Mouse (Mus musculus): ENCODE measurements around the gene Dnajc10.

Gene Dnajc10

DNA sequence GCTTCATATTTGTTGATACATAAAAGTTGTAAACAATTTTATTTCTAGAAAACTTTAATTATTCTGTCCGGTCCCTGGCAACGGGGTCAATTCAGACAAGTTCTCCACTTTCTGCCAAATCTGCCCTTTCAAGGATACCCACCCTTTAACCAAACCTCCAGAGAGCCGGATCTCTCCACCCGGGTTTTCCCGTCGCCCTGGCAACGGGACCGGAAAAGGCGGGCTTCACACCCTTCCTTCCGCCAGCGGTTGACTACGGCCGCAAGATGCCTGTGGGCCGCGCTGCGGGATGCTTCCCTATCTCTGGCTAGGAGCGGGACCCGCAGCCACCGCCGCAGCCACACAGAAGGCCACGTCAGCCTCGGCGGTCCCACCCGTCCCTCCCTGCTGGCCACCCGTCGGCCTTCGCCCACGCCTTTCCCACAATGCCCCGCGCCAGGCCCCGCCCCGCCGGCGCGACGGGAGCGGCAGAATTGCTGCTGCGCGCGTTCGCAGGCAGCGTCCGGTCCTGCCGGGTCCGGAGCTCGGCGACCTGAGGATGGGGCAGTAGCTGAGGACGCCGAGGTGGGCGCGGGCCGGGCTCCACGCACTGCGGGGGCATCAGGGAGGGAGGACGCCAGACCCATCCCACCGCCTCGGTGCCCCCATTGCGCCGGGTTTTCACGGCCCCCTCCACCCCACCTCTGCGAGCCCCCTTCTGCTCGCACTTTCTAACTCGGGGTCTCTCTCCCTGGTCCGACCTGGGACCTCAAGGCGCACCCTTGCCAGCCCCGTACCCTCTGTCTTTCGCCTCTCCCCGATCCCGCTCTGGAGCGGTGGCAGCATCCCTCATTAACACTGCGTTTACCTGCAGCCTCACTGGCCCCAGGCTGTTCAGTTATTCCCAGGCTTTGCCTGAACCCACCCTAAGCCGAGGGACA lies at the start of gene Dnajc10:
TSS of gene Dnajc10 (plus strand) at position 225 of the 920 bp plus-strand sequence.
- DNase-seq, result peak; percentile 95

GRCm38 (mm10) chr2:80266894-80267293 lies 48.4 kb upstream of the Dnajc10 start:
- DNase-seq, result peak; percentile 83

- DNase-seq, result no peak
Measured at GRCm38 (mm10) chr2:80268053-80268452, 47.2 kb upstream of the Dnajc10 start.

DNA sequence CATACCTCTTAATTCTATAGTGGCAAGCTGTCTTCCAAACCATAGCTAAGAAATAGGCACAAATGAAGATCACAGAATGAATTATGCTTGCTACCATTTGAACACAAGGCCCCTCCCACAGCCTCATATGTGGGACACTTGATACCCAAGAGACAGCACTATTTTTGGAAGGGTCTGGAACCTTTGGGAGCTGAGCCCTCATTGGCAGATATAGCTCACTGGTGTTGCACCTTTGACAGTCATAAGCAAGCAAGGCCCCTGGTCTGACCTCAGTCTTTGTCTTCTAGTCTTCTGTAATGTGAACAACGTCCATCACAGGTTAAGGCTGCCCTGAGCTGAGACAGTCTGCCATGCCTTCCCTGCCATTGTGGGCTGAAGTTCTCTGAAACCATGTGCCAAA lies 43.8 kb upstream of the Dnajc10 start:
- DNase-seq, result no peak

DNA sequence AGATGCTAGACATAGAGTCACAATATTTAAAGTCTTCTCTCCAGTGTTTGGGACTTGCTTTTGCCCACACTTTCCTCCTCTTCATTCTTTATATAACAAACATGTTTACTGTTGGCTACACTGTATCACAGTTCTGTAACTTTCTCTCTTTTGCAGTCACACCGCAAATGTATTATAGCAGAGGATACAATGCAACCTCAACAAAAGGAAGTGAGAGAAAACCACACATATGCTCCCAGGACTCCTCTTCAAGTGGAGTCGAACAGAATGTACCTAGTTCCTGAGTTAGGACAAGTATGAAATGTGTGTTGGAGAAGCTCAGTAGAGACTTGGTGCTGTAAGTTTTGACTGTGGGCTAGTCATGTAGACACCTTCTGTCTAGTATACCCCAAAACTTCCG lies 42.2 kb upstream of the Dnajc10 start:
- DNase-seq, result no peak

- no peak for DNase-seq
Measured at GRCm38 (mm10) chr2:80273763-80274162, 41.5 kb upstream of the Dnajc10 start.

DNA sequence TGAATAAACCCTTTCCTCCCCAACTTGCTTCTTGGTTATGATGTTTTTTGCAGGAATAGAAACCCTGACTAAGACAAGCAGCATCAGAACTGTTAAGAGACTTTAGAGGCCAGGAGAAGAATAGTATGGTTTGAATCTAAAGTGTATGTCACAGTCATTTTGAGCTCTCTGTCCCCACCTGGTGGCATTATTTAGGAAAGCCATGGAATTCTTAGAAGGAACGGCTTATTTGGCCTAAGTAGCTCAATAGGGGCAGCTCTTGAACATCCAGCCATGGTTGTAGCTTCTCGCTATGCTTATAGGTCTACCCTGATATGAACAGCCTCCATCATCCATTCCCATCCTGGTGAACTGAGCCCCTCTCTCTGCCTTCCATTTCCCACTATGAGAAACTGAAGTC lies 40.1 kb upstream of the Dnajc10 start:
- DNase-seq, result peak; percentile 45

DNA sequence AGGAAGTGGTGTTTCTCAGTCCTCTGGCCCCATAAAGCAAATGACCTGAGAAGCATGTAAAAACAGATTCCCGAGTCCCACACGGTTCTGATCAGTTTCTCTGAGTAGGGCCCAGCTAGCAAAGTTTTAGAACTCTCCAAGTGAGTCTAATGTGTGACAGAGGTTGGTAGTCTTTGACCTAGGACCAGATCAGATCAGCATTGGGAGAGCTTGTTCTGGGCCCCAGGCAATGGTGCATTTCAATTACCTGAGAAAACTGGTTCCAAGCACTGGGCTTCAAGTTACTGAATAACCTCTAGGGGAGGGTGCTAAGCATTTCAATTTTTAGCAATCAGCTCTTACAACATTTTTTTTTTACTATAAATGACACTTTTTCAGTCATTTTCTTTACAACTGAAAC lies 33.1 kb upstream of the Dnajc10 start:
- peak; percentile 20 for DNase-seq

DNA sequence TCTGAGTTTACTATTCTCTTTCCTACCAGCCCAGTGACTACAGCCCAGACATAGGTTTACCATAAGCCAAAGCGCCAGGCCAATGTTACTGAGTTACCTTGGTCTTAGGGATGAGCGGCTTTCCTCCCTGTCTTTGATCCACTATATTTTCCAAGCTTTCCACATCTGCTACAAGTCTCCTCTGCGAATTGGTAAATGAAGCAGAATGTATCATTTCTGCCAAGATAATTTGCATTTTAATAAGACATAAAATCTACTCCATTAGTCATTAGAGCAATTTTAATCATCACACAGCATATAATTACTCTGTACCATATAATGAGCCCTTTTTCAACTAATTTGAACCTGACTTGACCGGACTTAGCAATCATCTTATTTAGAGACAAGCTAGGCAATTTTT lies 28.9 kb upstream of the Dnajc10 start:
- DNase-seq, result no peak

GRCm38 (mm10) chr2:80292172-80292571 lies 23.1 kb upstream of the Dnajc10 start, which contains the start of gene Prdx6b:
Gene Prdx6b (plus strand): TSS chr2:80292472.
- DNase-seq, result no peak

DNA sequence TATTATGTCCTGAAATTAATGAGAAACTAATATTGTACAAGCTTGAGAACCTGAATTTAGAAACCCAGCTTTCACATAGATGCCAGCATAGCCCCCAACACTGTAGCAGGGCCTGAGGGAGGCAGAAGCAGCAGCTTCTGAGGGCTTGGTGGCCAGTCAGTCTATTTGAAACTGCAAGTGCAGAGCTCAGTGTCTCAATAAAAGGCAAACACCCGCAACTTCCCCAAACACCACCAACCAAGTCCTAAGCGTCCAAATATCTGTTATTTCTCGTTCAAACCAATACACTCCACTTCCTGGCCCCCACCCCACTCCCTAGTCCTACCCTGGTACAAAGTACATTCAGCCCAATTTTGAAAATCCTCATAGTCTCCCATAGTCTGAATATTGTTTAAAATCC lies 16.9 kb upstream of the Dnajc10 start:
- DNase-seq, result no peak

GRCm38 (mm10) chr2:80300806-80301205 lies 14.5 kb upstream of the Dnajc10 start:
- no peak for DNase-seq

- DNase-seq, result no peak
Measured at GRCm38 (mm10) chr2:80303957-80304356, 11.3 kb upstream of the Dnajc10 start.

GRCm38 (mm10) chr2:80307701-80308100 lies 7.6 kb upstream of the Dnajc10 start:
- no peak for DNase-seq

DNA sequence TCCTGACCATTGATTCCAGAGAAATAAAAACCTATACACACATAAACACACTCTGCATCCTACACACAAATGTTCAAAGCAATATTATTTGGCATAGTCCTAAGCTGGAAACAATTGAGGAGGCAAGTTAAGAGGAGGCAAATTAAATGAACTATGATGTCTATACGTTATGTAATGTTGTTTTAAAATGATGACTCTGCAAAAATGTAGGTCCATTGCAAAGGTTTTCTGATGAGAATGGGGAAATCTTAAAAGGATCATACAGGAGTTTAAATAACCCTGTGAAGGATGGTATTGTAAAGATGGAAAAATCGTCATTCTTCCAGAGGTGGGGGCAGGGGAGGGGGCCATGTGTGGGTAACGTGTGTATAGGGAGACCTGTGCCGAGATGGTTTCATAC lies 5.5 kb upstream of the Dnajc10 start:
- DNase-seq, result no peak

- DNase-seq, result no peak
Measured at GRCm38 (mm10) chr2:80310772-80311171, 4.5 kb upstream of the Dnajc10 start.

- no peak for DNase-seq
Measured at GRCm38 (mm10) chr2:80311350-80311749, 3.9 kb upstream of the Dnajc10 start.

GRCm38 (mm10) chr2:80314201-80314600 lies 1.1 kb upstream of the Dnajc10 start:
- no peak for DNase-seq

DNA sequence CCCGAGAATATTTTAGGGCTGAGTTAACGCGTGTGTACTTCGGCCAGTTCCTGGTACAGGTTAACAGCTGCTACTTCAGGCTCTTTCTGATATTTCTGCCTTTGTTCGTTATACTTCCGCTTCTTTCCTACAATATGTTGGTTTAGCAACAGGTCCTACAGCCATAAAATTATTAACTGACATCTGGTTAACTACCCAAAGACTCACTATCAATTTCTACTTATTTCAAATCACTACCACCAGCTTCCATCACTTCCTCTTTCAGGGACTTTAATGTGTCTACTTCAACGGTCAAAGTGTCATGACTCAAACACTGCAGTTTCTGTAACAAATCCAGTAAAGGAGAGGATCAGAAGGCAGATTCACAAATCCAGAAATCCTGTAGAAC lies 418 bp upstream of the Dnajc10 start:
- DNase-seq, result no peak

GRCm38 (mm10) chr2:80322878-80323277 lies 7.6 kb downstream of the Dnajc10 start:
- no peak for DNase-seq

- no peak for DNase-seq
Measured at GRCm38 (mm10) chr2:80325779-80326178, 10.5 kb downstream of the Dnajc10 start.

- DNase-seq, result no peak
Measured at GRCm38 (mm10) chr2:80327272-80327671, 12.0 kb downstream of the Dnajc10 start.

DNA sequence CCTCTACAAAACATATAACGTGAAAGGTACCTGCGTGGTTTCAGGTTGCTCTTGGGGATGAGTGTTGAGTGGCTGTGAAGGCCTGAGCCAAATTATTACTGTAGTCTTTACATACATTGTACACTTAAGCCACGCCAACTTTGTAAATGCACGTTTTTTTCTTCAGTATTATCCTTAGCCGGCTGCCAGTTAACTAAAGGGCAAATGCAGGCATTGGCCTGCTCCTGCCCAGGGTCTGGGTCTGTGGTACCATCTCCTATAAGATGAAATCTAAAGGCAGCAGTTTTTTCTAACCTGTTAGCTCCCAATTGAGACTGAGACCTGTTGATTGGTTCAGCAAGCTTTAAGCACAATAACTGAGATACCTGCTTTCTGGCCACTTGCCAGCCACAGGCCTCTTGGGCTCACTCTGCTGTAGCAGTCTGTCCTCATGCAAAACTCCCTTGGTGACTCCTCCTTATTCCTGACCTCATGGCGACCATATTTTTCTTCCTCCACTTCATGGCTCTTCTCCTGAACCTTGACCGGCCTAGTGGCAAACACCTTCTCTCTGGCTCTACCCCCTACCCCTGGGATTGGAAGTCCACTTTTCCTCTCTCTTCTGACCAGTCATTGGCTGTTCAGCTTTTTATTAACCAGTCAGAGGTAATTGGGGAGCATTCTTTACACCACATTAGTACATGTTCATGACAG lies 13.8 kb downstream of the Dnajc10 start:
- peak; percentile 12 for DNase-seq

- DNase-seq, result no peak
Measured at GRCm38 (mm10) chr2:80340537-80340936, 25.3 kb downstream of the Dnajc10 start.

Measured in kidney, postnatal 10 days (tissue).